Mouse (Mus musculus) kidney, adult 18-20 months (tissue): ENCODE data around the gene Piga.

ENCODE experiments used
- DNase-seq: peaks from one replicate; pipeline ENCODE4 v3.0.0; 2021

Gene Piga

GRCm38 (mm10) chrX:164419471-164419939, at the start of gene Piga:
Piga (plus strand) TSS chrX:164419787.
- DNase-seq, result peak; percentile 88

GRCm38 (mm10) chrX:164370576-164370975, 49.0 kb upstream of the Piga start:
- no peak for DNase-seq

GRCm38 (mm10) chrX:164373081-164373480, 46.5 kb upstream of the Piga start, which contains the start of gene Vegfd:
Vegfd (plus strand) TSS chrX:164373378.
- peak; percentile 31 for DNase-seq

GRCm38 (mm10) chrX:164374586-164374985, 45.0 kb upstream of the Piga start:
- DNase-seq, result no peak

GRCm38 (mm10) chrX:164379721-164380120, 39.9 kb upstream of the Piga start:
- no peak for DNase-seq

GRCm38 (mm10) chrX:164381618-164382408, 37.8 kb upstream of the Piga start:
- DNase-seq, result peak; percentile 80

GRCm38 (mm10) chrX:164394091-164394490, 25.5 kb upstream of the Piga start:
- DNase-seq, result no peak

GRCm38 (mm10) chrX:164398456-164398855, 21.1 kb upstream of the Piga start:
- no peak for DNase-seq

GRCm38 (mm10) chrX:164405080-164405649, 14.4 kb upstream of the Piga start:
- no peak for DNase-seq

GRCm38 (mm10) chrX:164406133-164407022, 13.2 kb upstream of the Piga start:
- no peak for DNase-seq

GRCm38 (mm10) chrX:164408301-164408927, 11.2 kb upstream of the Piga start:
- DNase-seq, result no peak

GRCm38 (mm10) chrX:164410562-164410961, 9.0 kb upstream of the Piga start:
- no peak for DNase-seq

- no peak for DNase-seq
Observed at GRCm38 (mm10) chrX:164416803-164417202, 2.8 kb upstream of the Piga start.

GRCm38 (mm10) chrX:164418008-164418407, 1.6 kb upstream of the Piga start:
- DNase-seq, result no peak

GRCm38 (mm10) chrX:164419955-164420354, 368 bp downstream of the Piga start:
- DNase-seq, result no peak

GRCm38 (mm10) chrX:164420518-164420917, 931 bp downstream of the Piga start:
- DNase-seq, result no peak

GRCm38 (mm10) chrX:164424821-164425220, 5.2 kb downstream of the Piga start:
- DNase-seq, result no peak

- DNase-seq, result no peak
Observed at GRCm38 (mm10) chrX:164427295-164427694, 7.7 kb downstream of the Piga start.

- no peak for DNase-seq
Observed at GRCm38 (mm10) chrX:164428224-164428623, 8.6 kb downstream of the Piga start.

- DNase-seq, result no peak
Observed at GRCm38 (mm10) chrX:164430621-164431020, 11.0 kb downstream of the Piga start.

GRCm38 (mm10) chrX:164431133-164431532, 11.5 kb downstream of the Piga start:
- no peak for DNase-seq

GRCm38 (mm10) chrX:164431541-164431940, 12.0 kb downstream of the Piga start:
- DNase-seq, result no peak

- no peak for DNase-seq
Observed at GRCm38 (mm10) chrX:164432682-164433081, 13.1 kb downstream of the Piga start.
